Mouse (Mus musculus) adrenal gland, postnatal 10 days (tissue): Measurements from ENCODE around the gene Agr3. TPM values are rescaled to one million over a fixed set of nuclear protein-coding genes. Genes with fewer than 3 reads are reported as not detected.
A peak's percentile ranks its signal among the peaks of the same experiment; 100 is the strongest.

ENCODE experiments used
- DNase-seq: peaks from one replicate; pipeline ENCODE4 v3.0.0; 2021; ENCODE audit warnings: mixed read lengths
- long read RNA-seq, 2 experiments: library from polyadenylated mRNA; stranded (forward); transcript quantifications; one replicate each; pipeline ENCODE4 v2.0.0; 2021
- total RNA-seq, 2 experiments: library from RNA; stranded (reverse); gene quantifications; 2 replicates each; pipeline ENCODE4 v1.2.3; 2021

The Agr3 gene
- not detected for total RNA-seq
- long read RNA-seq, experiment 1, result 0 reads
- long read RNA-seq, experiment 2, result 0 reads

GRCm38 (mm10) chr12:35925402-35925801 lies at the start of gene Agr3:
TSS of gene Agr3 (plus strand) at chr12:35925620.
- no peak for DNase-seq

GRCm38 (mm10) chr12:35884892-35885558 lies 40.4 kb upstream of the Agr3 start:
- DNase-seq, result no peak

DNA sequence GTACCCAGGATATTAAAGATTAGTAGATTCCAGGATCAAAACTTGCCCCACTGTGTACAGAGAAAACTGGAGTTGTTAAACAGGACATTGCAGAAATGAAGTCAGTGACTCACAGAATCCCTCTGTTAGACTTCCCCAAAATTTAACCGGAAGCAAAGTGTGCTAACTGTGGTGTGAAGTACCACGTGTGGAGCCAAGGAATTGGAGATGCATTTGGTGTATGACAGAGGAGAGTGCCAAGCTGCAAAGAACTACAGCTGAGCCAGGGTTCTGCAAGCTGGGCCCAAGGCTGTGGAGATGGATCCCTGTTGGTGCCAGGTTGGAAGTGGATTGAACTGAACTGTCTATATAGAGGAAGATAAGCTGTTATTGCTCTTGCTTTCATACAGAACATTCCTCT lies 36.0 kb upstream of the Agr3 start:
- DNase-seq, result no peak

DNA sequence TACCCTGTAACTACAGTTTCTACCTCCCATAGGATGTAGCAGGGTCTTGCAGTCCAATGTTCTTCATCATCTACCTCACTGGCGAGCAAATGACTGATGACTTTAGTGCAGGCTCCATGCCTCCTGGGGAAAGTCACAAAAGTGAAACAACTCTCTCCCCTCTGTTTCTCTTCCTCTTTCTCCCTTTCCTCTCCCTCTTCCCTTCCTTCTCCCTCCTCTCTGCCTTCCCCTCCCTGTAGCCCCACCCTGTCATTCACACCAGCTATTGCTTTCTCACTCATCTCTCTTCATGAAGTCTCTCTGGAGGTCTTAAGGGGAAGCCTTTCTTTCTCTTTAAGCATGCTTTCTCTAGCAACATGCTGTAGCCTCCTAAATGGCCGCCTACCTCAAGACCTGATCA lies 34.7 kb upstream of the Agr3 start:
- DNase-seq, result no peak

DNA sequence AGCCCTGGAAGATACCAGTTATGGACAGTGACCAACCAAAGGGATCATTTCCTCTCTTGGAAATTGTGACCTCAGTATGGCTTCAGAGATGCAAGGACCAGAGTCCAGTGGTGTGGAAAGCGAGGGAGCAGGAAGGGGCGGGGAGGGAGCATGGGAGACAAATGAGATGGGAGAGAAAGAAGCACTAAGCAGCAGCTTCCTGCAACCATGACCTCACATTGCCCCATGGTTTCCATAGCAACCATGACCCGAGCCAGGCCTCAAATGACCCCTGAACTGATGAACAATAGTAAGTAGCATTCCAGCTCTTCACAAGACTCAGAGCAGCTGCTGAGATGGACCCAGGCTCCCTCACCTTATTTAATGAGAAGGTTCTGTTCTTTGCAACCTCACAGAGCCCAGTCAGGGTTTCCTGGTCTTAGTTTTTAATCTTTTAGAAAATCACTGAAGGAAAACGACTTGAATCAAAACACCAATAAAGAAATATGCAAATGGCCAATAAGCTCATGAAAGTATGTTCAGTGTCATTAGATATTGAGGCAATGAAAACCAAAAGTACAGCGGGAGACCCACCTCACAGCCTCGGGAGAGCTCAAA lies 31.0 kb upstream of the Agr3 start:
- peak; percentile 11 for DNase-seq

- DNase-seq, result peak; percentile 71
Observed at GRCm38 (mm10) chr12:35895875-35896763, 29.3 kb upstream of the Agr3 start.

DNA sequence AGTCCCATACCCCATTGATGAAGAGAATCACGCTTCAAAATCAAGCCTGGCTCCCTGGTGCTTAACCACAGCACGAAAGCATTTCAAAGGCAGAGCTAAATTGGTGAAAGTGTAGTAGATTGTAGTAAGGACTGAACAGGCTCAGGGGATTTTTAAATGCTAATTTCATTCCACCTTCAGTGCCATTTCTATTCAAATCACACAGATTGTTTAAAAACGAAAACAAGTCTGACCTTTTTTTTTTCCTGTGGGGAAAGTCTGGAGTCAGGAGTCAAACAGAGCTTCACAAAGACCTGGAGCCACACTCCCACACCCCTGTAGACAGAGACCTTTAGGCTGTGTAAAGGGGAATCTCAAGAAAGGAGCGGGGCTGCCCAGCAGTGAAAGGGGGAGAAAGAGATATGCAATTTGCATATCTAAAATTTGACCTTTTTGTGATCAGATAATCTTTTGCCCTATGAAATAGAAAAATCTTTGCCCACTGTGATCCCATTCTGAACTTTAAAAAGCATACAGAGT lies 28.6 kb upstream of the Agr3 start:
- DNase-seq, result no peak

GRCm38 (mm10) chr12:35910632-35911031 lies 14.8 kb upstream of the Agr3 start:
- no peak for DNase-seq

GRCm38 (mm10) chr12:35915813-35916212 lies 9.6 kb upstream of the Agr3 start:
- no peak for DNase-seq

DNA sequence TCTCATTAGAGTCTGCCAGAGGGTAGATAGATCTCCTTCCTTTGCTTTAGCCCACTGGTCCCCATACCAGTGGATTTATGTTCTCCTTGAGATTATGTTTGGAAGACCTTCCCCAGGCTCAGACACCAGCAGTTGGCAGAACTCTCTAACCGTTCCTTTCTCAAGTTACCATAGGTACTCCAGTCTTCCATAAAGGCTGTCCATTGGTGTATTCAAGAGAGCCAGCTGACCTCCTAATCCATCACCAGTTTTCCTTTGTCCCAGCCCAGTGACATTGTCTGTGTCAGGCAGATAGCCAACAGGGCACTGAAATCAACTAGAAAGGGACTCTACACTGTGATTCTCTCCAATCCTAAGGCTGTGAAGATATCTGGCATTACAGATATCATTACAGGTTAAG lies 9.0 kb upstream of the Agr3 start:
- no peak for DNase-seq

GRCm38 (mm10) chr12:35918031-35918430 lies 7.4 kb upstream of the Agr3 start:
- no peak for DNase-seq

- DNase-seq, result no peak
Observed at GRCm38 (mm10) chr12:35927804-35928203, 2.4 kb downstream of the Agr3 start.

- DNase-seq, result no peak
Observed at GRCm38 (mm10) chr12:35932816-35933215, 7.4 kb downstream of the Agr3 start.

GRCm38 (mm10) chr12:35951757-35952156 lies 26.3 kb downstream of the Agr3 start:
- DNase-seq, result no peak

DNA sequence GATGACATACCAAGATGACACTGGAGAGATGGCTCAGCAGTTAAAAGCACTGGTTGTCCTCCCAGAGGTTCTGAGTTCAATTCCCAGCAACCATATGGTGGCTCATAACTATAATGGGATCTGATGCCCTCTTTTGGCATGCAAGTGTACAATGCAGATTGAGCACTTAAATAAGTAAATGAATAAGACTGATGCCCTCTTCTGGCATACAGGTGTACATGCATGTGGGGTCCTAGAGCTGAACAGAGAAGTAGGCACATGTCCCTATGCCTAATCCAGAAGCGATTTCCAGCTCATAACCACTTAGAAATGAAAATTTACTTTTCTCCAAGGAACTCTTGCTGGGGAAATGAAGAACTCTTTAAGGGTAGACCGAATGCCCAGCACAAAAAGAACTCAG lies 31.8 kb downstream of the Agr3 start:
- DNase-seq, result no peak

DNA sequence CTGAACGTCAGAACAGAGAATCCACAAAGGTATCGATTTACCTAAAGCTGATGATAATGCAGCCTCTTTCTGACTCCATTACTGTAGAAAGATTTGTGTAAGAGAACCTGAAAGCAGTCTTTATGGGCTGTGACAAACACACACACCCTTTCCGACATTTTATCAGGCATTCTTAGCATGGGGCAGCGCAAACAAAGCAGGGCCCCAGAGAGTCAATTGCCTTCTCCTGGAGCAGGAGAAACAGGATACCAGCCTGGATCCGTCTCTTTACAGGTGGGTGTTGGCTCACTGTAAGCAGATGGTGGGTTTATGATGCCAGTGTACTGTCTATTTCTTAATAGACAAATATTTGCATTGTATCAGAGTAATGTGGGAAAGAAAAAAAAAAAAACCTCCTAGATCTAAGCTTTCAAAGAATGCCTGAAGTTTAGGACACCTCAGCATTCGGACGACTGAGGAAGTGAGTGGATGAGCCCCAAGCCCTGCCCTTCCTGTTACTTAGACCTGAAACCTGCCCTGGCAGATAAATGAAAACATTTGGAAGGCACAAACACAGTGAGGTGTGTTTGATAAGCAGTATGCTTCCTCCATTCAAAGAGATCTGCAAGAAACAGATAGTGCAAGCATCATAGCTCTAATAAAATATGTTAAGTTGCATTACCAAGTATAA lies 40.8 kb downstream of the Agr3 start:
- no peak for DNase-seq

- no peak for DNase-seq
Observed at GRCm38 (mm10) chr12:35966768-35967141, 41.3 kb downstream of the Agr3 start.

DNA sequence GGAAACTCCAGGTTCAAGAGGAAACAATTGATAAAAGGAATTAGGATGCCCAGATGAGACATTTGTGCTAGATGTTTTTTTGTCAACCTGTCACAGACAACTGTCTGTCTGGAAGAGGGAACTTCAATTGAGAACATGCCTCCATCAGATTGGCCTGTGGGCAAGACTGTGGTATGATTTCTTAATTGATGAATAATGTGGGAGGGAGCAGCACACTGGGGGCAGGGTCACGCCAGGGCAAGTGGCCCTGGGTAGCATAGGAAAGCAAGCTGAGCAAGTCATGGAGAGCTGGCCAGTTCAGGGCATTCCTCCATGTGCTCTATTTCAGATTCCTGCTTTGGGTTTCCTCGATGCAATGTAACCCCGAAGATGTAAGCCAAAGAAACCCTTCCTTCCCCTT lies 50.5 kb downstream of the Agr3 start:
- no peak for DNase-seq

DNA sequence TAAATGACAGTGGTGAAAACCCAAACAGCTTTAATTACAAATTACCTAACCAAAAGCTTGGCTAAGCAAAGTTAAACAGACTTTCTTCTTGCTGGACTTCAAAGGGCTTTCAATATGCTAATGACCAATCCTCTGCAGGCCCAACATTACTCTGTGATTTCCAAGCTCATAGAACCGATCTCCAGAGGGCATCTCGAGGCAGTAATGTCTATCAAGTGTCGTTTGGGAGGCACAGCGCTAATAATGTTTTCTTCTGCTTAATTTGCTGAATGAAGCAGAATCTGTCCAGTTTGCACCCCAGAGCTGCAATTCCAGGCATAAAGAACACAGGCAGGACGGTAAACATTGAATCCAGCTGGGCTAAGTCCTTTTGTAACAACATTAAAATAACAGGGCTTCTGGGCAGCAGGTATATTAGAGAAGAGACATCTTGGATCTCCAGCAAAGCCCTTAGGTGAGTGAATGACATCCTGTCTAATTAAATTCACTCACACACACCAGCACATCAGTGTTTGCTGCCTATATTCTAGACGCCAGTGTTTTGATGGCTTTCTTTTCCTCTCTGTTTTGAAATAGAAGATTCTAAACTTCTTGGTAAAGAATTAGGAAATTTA lies 52.3 kb downstream of the Agr3 start:
- no peak for DNase-seq

GRCm38 (mm10) chr12:35979625-35980024 lies 54.2 kb downstream of the Agr3 start:
- DNase-seq, result no peak

- peak; percentile 5 for DNase-seq
Observed at GRCm38 (mm10) chr12:35981732-35982360, 56.4 kb downstream of the Agr3 start.

DNA sequence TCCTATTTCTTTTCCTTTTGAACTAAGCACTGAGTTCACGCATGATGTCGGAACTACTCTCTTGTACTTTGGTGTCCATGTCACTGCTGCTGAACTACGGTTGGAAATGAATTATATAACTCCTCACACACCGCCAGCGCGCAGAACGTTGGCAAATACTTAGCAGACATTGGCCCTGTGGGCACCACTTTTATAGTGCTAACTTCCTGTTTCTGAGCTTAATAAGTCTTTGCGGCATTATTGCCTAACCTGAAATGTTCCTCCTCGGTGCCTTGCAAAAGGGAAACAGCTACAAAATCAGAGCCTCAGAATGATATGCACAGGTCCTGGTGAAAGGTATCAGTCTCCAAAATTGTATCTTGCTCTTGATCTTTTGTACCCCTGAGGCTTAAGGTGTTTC lies 58.1 kb downstream of the Agr3 start:
- DNase-seq, result no peak
